Mouse (Mus musculus): ENCODE measurements around the gene Ankra2. TPM values are rescaled to one million over a fixed set of nuclear protein-coding genes. Genes with fewer than 3 reads are reported as not detected.
A peak's percentile ranks its signal among the peaks of the same experiment; 100 is the strongest.

Gene Ankra2
- polyA plus RNA-seq, 1 experiment from 2014 or later = 19.4 TPM

- H3K27me3 ChIP-seq (replicated peaks; ENCODE audit: control insufficient read depth, insufficient read depth, low read length) = no peaks in the 10 kb centered on the region
- peaks cover 11% of the 10 kb centered on the region for H3K36me3 ChIP-seq (ENCODE audit: control insufficient read depth, insufficient read depth, low read length)
- WGBS = 1% methylated on average over 16 of the region's 16 CpGs
- no peaks in the 10 kb centered on the region for H3K9me3 ChIP-seq (ENCODE audit: control insufficient read depth, low read length)
- peak overlapping the region; percentile 91 for H3K27ac ChIP-seq (ENCODE audit: low read depth, low read length)
- H3K4me1 ChIP-seq (replicated peaks; ENCODE audit: control insufficient read depth, insufficient read depth, low read length) = peaks cover 10% of the 10 kb centered on the region
- peak overlapping the region; percentile 100 for H3K4me3 ChIP-seq (ENCODE audit: low read depth, low read length)
- peak overlapping the region; percentile 100 for H3K9ac ChIP-seq (ENCODE audit: low read depth, low read length)
- peak; percentile 10; the same call in 1 of the 2 replicates for ATAC-seq (replicated peaks; ENCODE audit: low FRiP score)
- peak overlapping the region; percentile 79 for H3K4me2 ChIP-seq
- DNase-seq (ENCODE audit: low spot score) = no peak
These were observed 54.4 kb downstream of the Ankra2 start for GRCm38 (mm10) chr13:98317246-98317677.

- no peak overlapping the region for H3K27ac ChIP-seq (ENCODE audit: low read depth, low read length)
- H3K36me3 ChIP-seq (ENCODE audit: control insufficient read depth, insufficient read depth, low read length) = peaks cover 10% of the 10 kb centered on the region
- H3K9me3 ChIP-seq (ENCODE audit: control insufficient read depth, low read length) = no peaks in the 10 kb centered on the region
- ATAC-seq (replicated peaks; ENCODE audit: low FRiP score) (no peak), DNase-seq (ENCODE audit: low spot score) (no peak)
- peak overlapping the region; percentile 79 for H3K4me2 ChIP-seq
- WGBS = 84% methylated on average over 6 of the region's 6 CpGs
- no peaks in the 10 kb centered on the region for H3K27me3 ChIP-seq (replicated peaks; ENCODE audit: control insufficient read depth, insufficient read depth, low read length)
- H3K4me3 ChIP-seq (ENCODE audit: low read depth, low read length) = peak overlapping the region; percentile 100; the same call in 1 of the 2 replicates
- no peak overlapping the region for H3K9ac ChIP-seq (ENCODE audit: low read depth, low read length)
- H3K4me1 ChIP-seq (replicated peaks; ENCODE audit: control insufficient read depth, insufficient read depth, low read length) = peaks cover 10% of the 10 kb centered on the region
These were observed 55.0 kb downstream of the Ankra2 start for GRCm38 (mm10) chr13:98317911-98318310.

Other genes starting within 250 kb of the Ankra2 start
- 2.7 and 2.9 TPM in 2 replicates for gene Arhgef28, start 56.6 kb upstream of the Ankra2 start, polyA plus RNA-seq (2014; fragmentation: Nextera tagmentation; extraction: Ambion mirVana)
- gene Utp15, start within 50 bp of the Ankra2 start, polyA plus RNA-seq (2014; fragmentation: Nextera tagmentation; extraction: Ambion mirVana) = 46.1 and 49.9 TPM in 2 replicates
- not detected in 2 replicates for gene Gm21976, start 16.8 kb downstream of the Ankra2 start, polyA plus RNA-seq (2014; fragmentation: Nextera tagmentation; extraction: Ambion mirVana)
- 879 and 893 TPM in 2 replicates for gene Btf3, start 53.9 kb downstream of the Ankra2 start, polyA plus RNA-seq (2014; fragmentation: Nextera tagmentation; extraction: Ambion mirVana)
- 0.05 TPM in 1 of 2 replicates, not detected in the other for gene Foxd1, start 91.2 kb downstream of the Ankra2 start, polyA plus RNA-seq (2014; fragmentation: Nextera tagmentation; extraction: Ambion mirVana)
- 1.9 and 2.0 TPM in 2 replicates for gene Gm10320, start 228.9 kb downstream of the Ankra2 start, polyA plus RNA-seq (2014; fragmentation: Nextera tagmentation; extraction: Ambion mirVana)

Data from liver, embryonic 11.5 days (tissue).